Mouse (Mus musculus) heart, adult 9 months (tissue): ENCODE measurements around the gene Six3.

Experiments
- DNase-seq, 2 experiments: peaks; one replicate each; pipeline ENCODE4 v3.0.0; 2022; ENCODE audit warnings: low spot score in 2 of 2

The Six3 gene

GRCm38 (mm10) chr17:85624981-85625940, 11.9 kb downstream of the Six3 start:
- DNase-seq, result no peak

- no peak for DNase-seq
These were observed 12.9 kb downstream of the Six3 start for GRCm38 (mm10) chr17:85626091-85626860.

- DNase-seq, result no peak
These were observed 14.3 kb downstream of the Six3 start for GRCm38 (mm10) chr17:85627751-85628150.

- DNase-seq, result no peak
These were observed 15.4 kb downstream of the Six3 start for GRCm38 (mm10) chr17:85628811-85629210.

GRCm38 (mm10) chr17:85629396-85629795, 16.0 kb downstream of the Six3 start:
- no peak for DNase-seq

- DNase-seq, result no peak
These were observed 17.1 kb downstream of the Six3 start for GRCm38 (mm10) chr17:85630296-85631050.

GRCm38 (mm10) chr17:85631106-85631505, 17.7 kb downstream of the Six3 start:
- DNase-seq, result no peak

- peak; percentile 33 to 53 for DNase-seq
These were observed 20.2 kb downstream of the Six3 start for GRCm38 (mm10) chr17:85633619-85634018.

- DNase-seq, result no peak
These were observed 24.5 kb downstream of the Six3 start for GRCm38 (mm10) chr17:85637876-85638275.

- no peak for DNase-seq
These were observed 31.9 kb downstream of the Six3 start for GRCm38 (mm10) chr17:85645312-85645711.

GRCm38 (mm10) chr17:85645718-85646665, 32.6 kb downstream of the Six3 start:
- DNase-seq, result peak; percentile 6 to 15

GRCm38 (mm10) chr17:85660016-85660415, 46.6 kb downstream of the Six3 start:
- DNase-seq, result no peak

- DNase-seq, result no peak
These were observed 48.1 kb downstream of the Six3 start for GRCm38 (mm10) chr17:85661521-85661920.

- DNase-seq, result no peak
These were observed 50.8 kb downstream of the Six3 start for GRCm38 (mm10) chr17:85664202-85664601.

- DNase-seq, result peak; percentile 41 to 63
These were observed 51.4 kb downstream of the Six3 start for GRCm38 (mm10) chr17:85664618-85665320.
